Mouse (Mus musculus) heart, embryonic 15.5 days (tissue): ENCODE results near the gene Mamld1. TPM values are rescaled to one million over a fixed set of nuclear protein-coding genes. Genes with fewer than 3 reads are reported as not detected.
A peak's percentile ranks its signal among the peaks of the same experiment; 100 is the strongest.
"Not testable (repeated sequence)": the region's sequence is repeated elsewhere in the genome, so short reads cannot be mapped to it uniquely, and the experiment has no call there.

Source experiments
- ATAC-seq: fragments of 200-750 bp; cut with Nextera tagmentation; replicated peaks from 2 replicates; pipeline ENCODE4 v1.8.0; 2017; ENCODE audit warnings: low read depth, moderate TSS enrichment; ENCODE audit not compliant: insufficient number of reproducible peaks, insufficient read depth, low FRiP score
- H3K27ac ChIP-seq: fragments of 300-500 bp; sonication (generic); 2 replicates; pipeline ENCODE4 v1.5.1; 2015; ENCODE audit warnings: mild to moderate bottlenecking, inconsistent platforms
- H3K27me3 ChIP-seq: fragments of 300-500 bp; sonication (generic); 2 replicates; pipeline ENCODE4 v1.6.1; 2015; ENCODE audit warnings: inconsistent platforms
- H3K36me3 ChIP-seq: fragments of 300-500 bp; sonication (generic); 2 replicates; pipeline ENCODE4 v1.6.1; 2015; ENCODE audit warnings: mild to moderate bottlenecking, inconsistent platforms
- H3K4me1 ChIP-seq: fragments of 300-500 bp; sonication (generic); replicated peaks from 2 replicates; pipeline ENCODE4 v1.6.1; 2015; ENCODE audit warnings: inconsistent platforms
- H3K4me2 ChIP-seq: fragments of 300-500 bp; sonication (generic); 2 replicates; pipeline ENCODE4 v1.6.1; 2015; ENCODE audit warnings: inconsistent platforms, mild to moderate bottlenecking, moderate library complexity
- H3K4me3 ChIP-seq: fragments of 300-500 bp; sonication (generic); 2 replicates; pipeline ENCODE4 v1.5.1; 2015; ENCODE audit warnings: mild to moderate bottlenecking, inconsistent platforms
- H3K9ac ChIP-seq: fragments of 300-500 bp; sonication (generic); 2 replicates; pipeline ENCODE4 v1.6.1; 2015; ENCODE audit warnings: mild to moderate bottlenecking, inconsistent platforms
- H3K9me3 ChIP-seq: fragments of 300-500 bp; sonication (generic); replicated peaks from 2 replicates; pipeline ENCODE4 v1.6.1; 2016; ENCODE audit warnings: inconsistent platforms
- WGBS: fragments of 180-500 bp; shearing (Covaris S2); methylation state at CpG from one replicate; pipeline ENCODE4 v1.1.7; 2015; ENCODE audit warnings: mixed read lengths; 5-methylcytosine and 5-hydroxymethylcytosine counted together
- polyA plus RNA-seq: library from polyadenylated mRNA; unstranded; fragments of >200 nt; fragmentation: Nextera tagmentation; extraction: Ambion mirVana; gene quantifications from 2 replicates; pipeline ENCODE4 v1.2.1, GENCODE M21; 2015

Gene Mamld1
- polyA plus RNA-seq = 3.7 and 4.5 TPM in 2 replicates

GRCm38 (mm10) chrX:71049864-71050576 lies at the start of gene Mamld1:
Gene Mamld1, plus strand, starts transcription at chrX:71050256.
- Histone ChIP-seq H3K4me1 (peaks cover 11% of the 10 kb centered on the region; the same call in 1 of the 2 replicates), H3K4me2 (peak within 1 kb of the TSS; percentile 80), H3K36me3 (no peaks in the 10 kb centered on the region), H3K9me3 (no peaks in the 10 kb centered on the region), H3K4me3 (peak within 1 kb of the TSS; percentile 60), H3K27ac (peak within 1 kb of the TSS; percentile 64), H3K27me3 (peaks cover 5% of the 10 kb centered on the region; the same call in 1 of the 2 replicates), H3K9ac (peak within 1 kb of the TSS; percentile 65)
- 18% methylated on average over 50 of the region's 50 CpGs for WGBS
- peak; percentile 75 for ATAC-seq

DNA sequence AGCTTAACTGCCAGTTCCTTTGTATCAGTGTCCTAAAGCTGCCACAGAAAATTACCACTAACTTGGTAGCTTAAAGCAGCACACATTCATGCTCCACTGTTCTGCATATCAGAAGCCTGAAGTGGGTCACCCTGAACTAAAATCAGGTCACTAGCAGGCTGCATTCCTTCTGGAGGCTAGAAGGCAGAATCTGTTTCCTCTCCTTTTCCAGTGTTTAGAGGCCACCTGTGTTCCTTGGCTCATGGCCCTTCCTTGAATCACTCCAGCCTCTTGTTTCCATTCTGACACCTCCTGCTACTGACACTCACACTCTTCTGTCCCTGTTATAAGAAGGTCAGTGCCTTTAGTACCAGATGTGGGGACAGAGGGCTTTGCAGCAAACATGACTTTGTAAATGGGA lies 25.3 kb upstream of the Mamld1 start:
- H3K36me3 ChIP-seq = no peaks in the 10 kb centered on the region
- H3K4me2 ChIP-seq = no peak overlapping the region
- ATAC-seq = no peak; the same call in 1 of the 2 replicates

DNA sequence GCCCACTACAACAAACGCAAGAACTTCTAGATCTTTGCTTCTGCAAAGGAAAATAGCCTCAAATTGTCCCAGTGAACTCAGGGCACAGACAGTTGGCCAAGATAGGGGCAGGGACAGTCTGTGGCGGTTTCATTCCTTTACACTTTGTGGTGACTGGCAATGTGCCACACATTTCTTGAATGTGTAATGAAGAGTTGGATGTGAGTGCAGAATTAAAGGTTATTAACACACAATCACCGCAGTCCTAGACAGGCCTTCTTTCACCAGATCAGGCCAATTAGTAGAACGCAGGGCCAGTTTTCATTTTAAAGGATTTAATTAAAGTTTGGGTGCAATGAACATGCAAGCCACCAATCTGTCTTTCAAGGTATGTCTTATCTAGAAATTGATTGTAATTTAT lies 22.0 kb upstream of the Mamld1 start:
- Histone ChIP-seq H3K4me1 (no peaks in the 10 kb centered on the region), H3K9me3 (no peaks in the 10 kb centered on the region), H3K9ac (no peak overlapping the region), H3K4me3 (no peak overlapping the region), H3K36me3 (no peaks in the 10 kb centered on the region), H3K4me2 (no peak overlapping the region), H3K27me3 (no peaks in the 10 kb centered on the region), H3K27ac (no peak overlapping the region)
- no peak for ATAC-seq
- 72% methylated on average over 4 of the region's 4 CpGs for WGBS

More for the DNA sequence above, 25.3 kb upstream of the Mamld1 start:
- no peaks in the 10 kb centered on the region for H3K27me3 ChIP-seq
- H3K4me1 ChIP-seq = no peaks in the 10 kb centered on the region
- H3K9me3 ChIP-seq = no peaks in the 10 kb centered on the region
- no peak overlapping the region for H3K4me3 ChIP-seq
- H3K27ac ChIP-seq = no peak overlapping the region
- H3K9ac ChIP-seq = no peak overlapping the region

DNA sequence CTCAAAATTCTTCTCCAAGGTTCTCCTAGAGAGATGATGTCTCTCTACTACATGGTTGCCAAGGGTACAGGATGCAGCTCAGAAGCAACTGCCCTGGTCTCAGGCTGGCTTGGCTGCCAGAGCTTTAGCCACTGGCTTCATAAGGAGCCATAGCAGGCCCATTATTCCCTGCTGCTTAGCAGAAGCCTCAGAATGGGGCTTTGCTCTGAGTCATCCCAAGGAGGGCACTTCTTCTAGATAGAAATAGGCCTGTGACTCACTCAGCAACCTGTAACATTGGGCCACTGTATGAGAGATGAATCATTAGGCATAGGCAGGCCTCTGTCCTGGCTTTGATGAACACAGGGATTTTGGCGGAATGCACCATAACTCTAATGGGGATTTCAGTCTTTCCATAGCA lies 21.1 kb upstream of the Mamld1 start:
- H3K36me3 ChIP-seq, ATAC-seq: not testable (repeated sequence)
- 97% methylated on average over 1 of the region's 1 CpGs for WGBS

DNA sequence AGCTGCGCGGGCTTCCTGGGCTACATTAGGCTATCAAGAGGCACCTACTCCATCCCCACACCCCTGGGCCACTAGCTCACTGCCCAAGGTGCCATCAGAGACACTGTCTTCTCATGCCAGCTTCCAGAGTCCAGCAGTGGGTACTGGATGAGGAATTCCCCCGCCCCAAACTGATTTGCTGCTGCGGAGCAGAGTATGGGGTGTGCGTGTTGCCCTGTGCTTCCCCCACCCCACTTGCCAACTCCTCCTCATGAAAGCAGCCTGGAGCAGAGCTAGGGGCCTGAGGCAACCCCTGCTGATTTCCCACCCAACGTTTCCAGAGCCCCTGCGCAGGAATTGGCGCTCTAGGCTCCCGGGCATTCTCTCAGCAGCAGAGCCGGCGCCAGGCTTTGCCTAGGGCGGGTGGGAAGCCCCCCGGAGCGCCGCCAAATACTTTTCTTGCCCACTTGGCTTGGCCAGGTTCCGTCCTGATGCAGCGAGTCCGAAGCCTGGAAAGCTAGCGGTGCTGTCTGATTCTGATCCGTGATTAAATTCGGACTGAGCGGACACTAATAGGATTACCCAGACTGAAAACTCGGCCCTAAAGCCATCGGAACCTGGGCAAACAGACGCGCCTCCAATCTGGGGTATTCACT lies 738 bp downstream of the Mamld1 start:
- no peak for ATAC-seq

More for the DNA sequence above, 21.1 kb upstream of the Mamld1 start:
- H3K27me3 ChIP-seq, H3K27ac ChIP-seq, H3K4me3 ChIP-seq, H3K4me2 ChIP-seq, H3K4me1 ChIP-seq, H3K9me3 ChIP-seq, H3K9ac ChIP-seq: not testable (repeated sequence)

GRCm38 (mm10) chrX:71051361-71052114 lies 1.5 kb downstream of the Mamld1 start:
- Histone ChIP-seq H3K36me3 (no peaks in the 10 kb centered on the region), H3K9ac (peak overlapping the region; percentile 65), H3K4me2 (peak overlapping the region; percentile 80), H3K9me3 (no peaks in the 10 kb centered on the region), H3K27me3 (peaks cover 5% of the 10 kb centered on the region; the same call in 1 of the 2 replicates), H3K4me1 (peaks cover 11% of the 10 kb centered on the region; the same call in 1 of the 2 replicates), H3K4me3 (peak overlapping the region; percentile 60), H3K27ac (peak overlapping the region; percentile 64)
- WGBS = 12% methylated on average over 30 of the region's 30 CpGs
- peak; percentile 41 for ATAC-seq

More for the DNA sequence above, 738 bp downstream of the Mamld1 start:
- Histone ChIP-seq H3K27ac (peak overlapping the region; percentile 64), H3K4me3 (peak overlapping the region; percentile 60), H3K4me2 (peak overlapping the region; percentile 80), H3K9ac (peak overlapping the region; percentile 65), H3K36me3 (no peaks in the 10 kb centered on the region), H3K9me3 (no peaks in the 10 kb centered on the region), H3K27me3 (peaks cover 5% of the 10 kb centered on the region; the same call in 1 of the 2 replicates), H3K4me1 (peaks cover 11% of the 10 kb centered on the region; the same call in 1 of the 2 replicates)
- WGBS = 17% methylated on average over 26 of the region's 26 CpGs

DNA sequence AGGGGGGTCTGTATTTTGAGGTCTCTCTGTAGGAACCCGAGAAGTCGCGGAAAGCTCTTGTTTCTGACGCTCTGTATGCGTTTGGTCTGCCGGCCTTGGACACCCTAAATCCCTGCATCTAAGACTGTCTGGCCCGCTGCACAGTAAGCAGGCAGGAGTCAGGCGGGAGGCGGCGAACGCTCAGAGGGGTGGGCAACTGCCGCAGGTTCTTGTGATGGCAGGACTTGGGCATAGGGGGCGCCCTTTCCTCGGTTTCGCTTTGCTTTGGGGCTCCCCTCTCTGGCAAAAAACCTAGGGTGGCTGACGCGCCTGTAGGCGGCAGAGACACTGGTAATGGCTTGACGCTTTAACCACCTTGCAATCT lies 2.0 kb downstream of the Mamld1 start:
- Histone ChIP-seq H3K27ac (peak overlapping the region; percentile 64), H3K4me2 (peak overlapping the region; percentile 80), H3K4me1 (peaks cover 11% of the 10 kb centered on the region; the same call in 1 of the 2 replicates), H3K4me3 (peak overlapping the region; percentile 60), H3K27me3 (peaks cover 5% of the 10 kb centered on the region), H3K36me3 (no peaks in the 10 kb centered on the region), H3K9ac (peak overlapping the region; percentile 65), H3K9me3 (no peaks in the 10 kb centered on the region)
- peak; percentile 63 for ATAC-seq
- 19% methylated on average over 18 of the region's 19 CpGs for WGBS

DNA sequence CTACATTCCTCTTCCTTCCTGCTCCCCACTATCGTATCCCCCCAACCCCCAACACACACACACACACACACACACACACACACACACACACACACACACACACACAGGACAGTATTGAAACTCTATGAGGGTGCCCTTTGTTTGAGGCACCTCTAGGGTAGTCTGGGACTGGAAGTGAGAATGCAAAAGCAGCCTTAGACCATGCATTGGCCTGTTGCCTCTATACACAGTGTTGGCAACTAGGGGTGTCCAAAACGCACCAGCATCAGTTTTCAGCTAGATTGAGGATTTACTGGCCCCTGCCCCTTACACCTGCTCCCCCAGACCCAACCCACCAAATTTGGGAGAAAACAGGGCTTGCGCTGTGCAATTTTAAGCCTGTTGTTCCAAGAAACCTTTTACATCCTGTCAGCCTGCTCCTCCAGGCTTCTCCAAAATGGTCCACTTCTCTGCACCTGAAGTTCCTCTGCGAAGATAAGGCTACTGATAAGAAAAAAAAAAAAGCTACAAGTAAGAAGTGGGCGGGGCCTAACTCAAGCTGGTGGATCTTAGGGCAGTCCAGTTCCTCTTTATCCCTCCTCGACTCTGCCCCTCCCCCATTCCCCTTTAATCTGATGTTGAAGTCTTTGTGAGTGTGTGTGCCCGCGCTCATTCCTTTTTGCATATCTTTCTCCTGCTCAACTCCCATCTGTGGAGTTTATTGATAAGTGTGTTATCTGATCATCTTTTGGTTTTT lies 2.6 kb downstream of the Mamld1 start:
- Histone ChIP-seq H3K4me3 (peak overlapping the region; percentile 60), H3K9me3 (no peaks in the 10 kb centered on the region), H3K36me3 (no peaks in the 10 kb centered on the region), H3K4me1 (peaks cover 11% of the 10 kb centered on the region; the same call in 1 of the 2 replicates), H3K27me3 (peaks cover 5% of the 10 kb centered on the region), H3K4me2 (peak overlapping the region; percentile 80), H3K9ac (no peak overlapping the region), H3K27ac (0 out of 2 replicates have a peak overlapping the region, but pooled peaks have one; percentile 16)
- no peak for ATAC-seq
- WGBS = 25% methylated on average over 7 of the region's 8 CpGs

- no peaks in the 10 kb centered on the region for H3K36me3 ChIP-seq
- no peak overlapping the region for H3K9ac ChIP-seq
- no peak overlapping the region for H3K4me3 ChIP-seq
- no peaks in the 10 kb centered on the region for H3K9me3 ChIP-seq
- WGBS = 55% methylated on average over 5 of the region's 5 CpGs
- no peak overlapping the region for H3K27ac ChIP-seq
- no peaks in the 10 kb centered on the region; the same call in 1 of the 2 replicates for H3K27me3 ChIP-seq
- H3K4me1 ChIP-seq = peaks cover 11% of the 10 kb centered on the region; the same call in 1 of the 2 replicates
- no peak for ATAC-seq
- H3K4me2 ChIP-seq = peak overlapping the region; percentile 80; the same call in 1 of the 2 replicates
Observed at GRCm38 (mm10) chrX:71053246-71053645, 3.2 kb downstream of the Mamld1 start.

DNA sequence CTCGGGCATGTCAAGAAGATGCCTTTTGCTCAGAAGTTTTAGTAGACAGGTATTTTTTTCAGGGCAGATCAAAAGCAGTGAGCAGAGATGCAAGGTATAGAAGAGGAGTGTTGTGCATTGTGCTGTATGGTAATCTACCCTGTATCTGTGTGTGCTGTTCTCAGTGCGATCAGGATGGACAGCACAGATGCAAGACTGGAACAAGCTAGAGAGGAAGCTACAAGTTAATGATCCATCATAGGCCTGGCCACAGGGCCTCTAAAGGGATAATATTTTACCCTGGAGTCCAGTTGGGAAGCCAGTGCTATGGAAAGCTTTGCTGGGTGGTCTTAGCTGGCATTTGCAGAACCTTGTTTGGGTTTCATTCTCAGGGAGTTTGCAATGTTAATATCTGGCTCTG lies 6.9 kb downstream of the Mamld1 start:
- Histone ChIP-seq H3K4me1 (peaks cover 6% of the 10 kb centered on the region; the same call in 1 of the 2 replicates), H3K9me3 (no peaks in the 10 kb centered on the region), H3K9ac (no peak overlapping the region), H3K4me2 (no peak overlapping the region), H3K36me3 (no peaks in the 10 kb centered on the region), H3K27me3 (no peaks in the 10 kb centered on the region; the same call in 1 of the 2 replicates), H3K4me3 (no peak overlapping the region), H3K27ac (no peak overlapping the region)
- WGBS = 87% methylated on average over 2 of the region's 2 CpGs
- no peak for ATAC-seq
